Mouse (Mus musculus) right cerebral cortex, postnatal 25 days (tissue): ENCODE results near the gene Serping1.
"Not testable (repeated sequence)": the region's sequence is repeated elsewhere in the genome, so short reads cannot be mapped to it uniquely, and the experiment has no call there.

Experiments
- DNase-seq: peaks from one replicate; pipeline ENCODE4 v3.0.0; 2022

Serping1 gene

DNA sequence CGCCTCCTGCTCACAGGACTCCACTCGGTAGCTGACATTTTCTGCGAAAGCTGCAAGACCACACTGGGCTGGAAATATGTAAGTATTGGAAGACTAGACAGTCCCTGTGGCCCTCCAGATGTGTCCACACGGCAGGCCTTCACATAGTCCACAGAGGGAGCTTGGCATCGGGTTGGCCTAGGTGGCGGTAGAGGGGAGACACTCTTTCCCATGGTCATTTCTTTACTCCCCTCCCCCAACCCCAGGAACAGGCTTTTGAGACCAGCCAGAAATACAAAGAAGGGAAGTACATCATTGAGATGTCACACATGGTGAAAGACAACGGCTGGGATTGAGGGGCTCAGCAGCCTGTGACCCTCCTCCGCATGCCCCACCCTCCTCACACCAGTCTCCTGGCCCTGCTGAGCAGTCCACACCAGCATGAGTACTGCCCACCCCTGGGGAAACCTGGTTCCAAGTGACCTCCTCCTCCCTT is 37.8 kb downstream of the Serping1 start:
- no peak for DNase-seq

DNA sequence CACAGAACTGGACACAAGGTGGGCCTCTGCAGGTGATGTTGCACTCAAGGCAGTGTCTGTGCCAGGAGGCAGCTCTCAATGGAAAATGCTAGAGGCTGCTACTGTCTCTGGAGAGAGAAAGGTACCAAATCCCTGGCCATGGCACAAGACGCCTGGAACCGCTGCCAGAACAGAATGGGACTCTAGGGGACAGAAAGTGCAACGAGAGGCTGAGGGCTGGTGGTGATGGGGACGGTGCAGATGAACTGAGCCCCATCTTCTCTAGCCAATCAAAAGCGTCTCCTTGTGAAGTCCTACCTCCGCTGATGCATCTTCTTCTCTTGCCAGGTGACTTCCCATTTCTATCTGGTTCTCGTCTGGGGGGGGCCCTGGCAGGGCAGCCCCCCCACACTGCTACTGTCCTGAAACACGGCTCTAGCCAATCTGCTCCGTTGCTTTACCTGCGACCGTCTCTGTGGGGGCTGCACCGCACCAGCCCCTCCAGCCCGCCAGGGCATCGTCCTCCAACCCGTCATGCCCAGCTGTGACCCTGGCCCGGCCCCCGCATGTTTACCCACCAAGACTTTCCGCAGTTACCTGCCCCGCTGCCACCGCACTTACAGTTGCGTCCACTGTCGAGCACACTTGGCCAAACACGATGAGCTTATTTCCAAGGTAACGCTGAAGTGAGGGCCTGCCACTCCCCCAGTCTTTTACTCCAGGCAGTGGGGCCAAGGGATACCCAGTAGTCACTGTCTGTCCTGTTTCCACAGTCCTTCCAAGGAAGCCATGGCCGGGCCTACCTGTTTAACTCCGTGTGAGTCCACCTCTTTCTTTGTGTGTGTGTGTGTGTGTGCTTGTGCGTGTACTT is 38.7 kb downstream of the Serping1 start:
- peak; percentile 15 for DNase-seq

DNA sequence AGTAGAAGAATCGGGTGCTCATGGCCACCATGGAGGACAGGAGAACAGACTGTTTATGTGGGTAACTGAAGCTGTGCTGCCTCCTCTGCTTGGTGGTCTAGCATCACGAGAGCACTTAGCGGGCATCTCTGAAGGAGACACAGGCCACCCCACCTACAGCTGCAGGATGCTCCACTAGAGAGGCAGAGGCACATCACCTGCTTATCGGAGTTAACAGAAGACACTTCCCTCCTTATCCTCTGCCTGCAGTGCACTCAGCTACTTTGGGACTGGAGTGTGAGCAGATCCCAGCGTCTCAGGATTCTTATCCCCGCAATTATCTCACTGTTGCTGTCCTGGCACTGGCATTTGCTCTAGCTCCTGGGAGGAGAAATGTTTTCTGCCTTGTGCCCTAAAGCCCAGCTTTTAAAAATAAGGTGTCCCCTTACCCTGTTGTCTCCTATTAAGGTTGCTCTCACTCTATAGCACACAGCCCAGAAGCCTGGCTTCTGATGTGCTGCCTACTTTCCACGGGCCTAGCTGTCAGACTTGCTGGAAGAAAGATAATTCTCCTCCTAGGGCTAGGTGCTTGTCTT is 39.8 kb downstream of the Serping1 start:
- DNase-seq = no peak

DNA sequence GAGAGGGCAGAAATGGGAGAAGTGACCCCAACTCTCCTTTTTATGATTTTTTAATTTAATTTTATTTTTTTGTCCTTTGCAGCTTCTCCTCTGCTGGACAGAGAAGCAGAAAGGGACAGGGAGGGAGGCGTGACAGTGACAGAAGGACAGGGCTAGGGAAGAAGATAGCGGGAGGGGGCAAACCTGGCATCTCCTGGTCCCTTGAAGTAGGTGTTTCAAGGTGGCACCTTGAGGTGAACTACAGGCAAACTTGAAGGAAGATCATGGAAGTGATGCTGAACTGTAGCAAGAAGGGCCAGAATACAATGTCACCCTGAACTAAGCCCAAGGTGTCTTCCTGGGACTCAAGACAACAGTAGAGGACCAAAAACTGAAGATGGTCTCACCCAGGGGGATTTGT is 40.3 kb downstream of the Serping1 start:
- DNase-seq = no peak

DNA sequence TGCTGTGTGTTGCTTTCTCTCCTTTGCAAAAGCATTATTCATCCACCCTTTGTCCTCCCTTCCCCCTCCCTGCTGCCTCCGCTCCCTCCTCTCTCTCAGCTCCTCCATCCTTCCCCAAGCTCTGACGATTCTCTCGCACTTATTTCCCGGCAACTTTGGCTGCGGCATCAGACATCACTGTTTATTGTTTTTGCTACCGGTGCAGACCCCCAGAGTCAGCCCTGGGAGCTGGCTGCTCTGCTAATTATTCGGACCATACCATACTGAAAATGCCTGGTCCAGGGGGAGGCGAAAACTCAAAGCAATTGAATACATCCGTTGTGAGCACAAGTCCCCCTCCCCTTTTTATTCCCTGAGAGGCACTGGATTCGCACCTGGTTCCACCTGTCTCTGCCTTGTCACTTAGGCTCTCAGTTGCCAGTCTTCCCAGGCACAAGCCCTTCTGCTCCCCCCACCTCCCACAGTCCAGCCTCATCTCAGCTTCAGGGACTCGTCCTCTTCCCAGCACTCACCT is 40.8 kb downstream of the Serping1 start:
- peak; percentile 56 for DNase-seq

DNA sequence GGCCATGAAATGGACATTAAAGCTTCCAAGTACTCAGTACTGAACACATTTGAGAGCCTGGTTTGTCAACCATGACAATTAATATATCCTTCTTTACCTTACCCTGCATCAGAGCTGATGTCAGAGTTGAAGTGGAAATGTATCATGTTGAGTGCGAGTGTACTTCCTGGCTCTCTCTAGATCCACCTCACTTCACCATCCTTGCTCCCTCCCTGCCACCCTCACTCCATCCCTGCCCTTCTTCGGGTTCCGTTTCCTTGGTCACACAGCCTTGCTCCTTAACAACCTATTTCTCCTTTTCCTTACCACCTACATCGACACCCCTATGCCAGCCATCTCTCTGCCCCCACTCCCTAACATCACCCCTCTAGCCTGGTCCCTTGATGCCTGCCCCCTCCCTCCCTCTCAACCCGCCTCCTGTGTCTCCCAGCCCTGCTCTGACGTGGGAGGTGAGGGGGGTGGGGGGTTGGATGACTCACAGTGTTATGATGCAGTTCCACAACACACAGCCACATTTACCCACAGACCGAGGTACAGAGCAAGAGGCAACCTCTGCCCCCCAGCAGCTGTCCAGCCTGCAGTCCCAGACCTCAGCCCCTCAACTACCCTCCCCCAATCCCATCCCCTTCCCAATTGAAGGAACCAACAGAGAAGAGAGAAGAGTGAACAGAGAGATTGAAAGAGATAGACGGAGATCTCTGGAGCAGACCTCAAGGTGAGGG is 41.5 kb downstream of the Serping1 start, which contains the start of gene Ypel4:
Gene Ypel4 (plus strand): TSS at position 480 of the 722 bp plus-strand sequence.
- DNase-seq = peak; percentile 73

DNA sequence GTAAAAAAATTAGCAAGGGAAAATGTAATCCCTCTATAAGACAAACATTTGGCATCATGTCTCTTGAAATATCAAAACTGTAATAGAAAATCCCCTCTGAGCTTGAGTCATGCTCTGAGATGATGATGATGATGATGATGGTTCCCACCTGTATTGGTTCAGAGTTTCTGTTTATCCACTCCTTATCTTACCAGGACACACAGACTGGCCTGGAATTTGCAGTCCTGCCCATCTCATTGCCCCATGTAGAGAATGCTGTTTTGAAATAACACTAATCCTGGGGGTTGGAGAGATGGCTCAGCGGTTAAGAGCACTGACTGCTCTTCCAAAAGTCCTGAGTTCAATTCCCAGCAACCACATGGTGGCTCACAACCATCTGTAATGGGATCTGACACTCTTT is 42.9 kb downstream of the Serping1 start:
- no peak for DNase-seq

DNA sequence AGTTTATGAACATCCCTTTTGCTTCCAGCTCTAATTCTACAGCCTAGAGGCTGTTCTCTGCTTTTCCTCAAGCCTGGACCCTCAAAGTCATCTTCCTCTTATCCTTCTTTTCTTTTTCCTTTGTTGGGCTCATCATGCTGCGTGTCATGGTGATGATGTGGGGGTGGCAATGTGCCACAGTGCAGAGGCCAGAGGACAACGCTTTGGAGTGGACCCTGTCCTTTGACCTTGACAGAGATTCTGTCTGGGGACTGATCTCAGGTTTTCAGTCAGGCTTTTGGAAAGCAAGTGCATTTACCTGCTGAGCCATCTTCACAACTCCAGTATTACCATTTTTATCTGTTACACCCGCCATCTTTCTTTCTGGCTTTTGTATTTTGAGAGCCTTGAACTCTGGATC is 44.0 kb downstream of the Serping1 start:
- DNase-seq = no peak

DNA sequence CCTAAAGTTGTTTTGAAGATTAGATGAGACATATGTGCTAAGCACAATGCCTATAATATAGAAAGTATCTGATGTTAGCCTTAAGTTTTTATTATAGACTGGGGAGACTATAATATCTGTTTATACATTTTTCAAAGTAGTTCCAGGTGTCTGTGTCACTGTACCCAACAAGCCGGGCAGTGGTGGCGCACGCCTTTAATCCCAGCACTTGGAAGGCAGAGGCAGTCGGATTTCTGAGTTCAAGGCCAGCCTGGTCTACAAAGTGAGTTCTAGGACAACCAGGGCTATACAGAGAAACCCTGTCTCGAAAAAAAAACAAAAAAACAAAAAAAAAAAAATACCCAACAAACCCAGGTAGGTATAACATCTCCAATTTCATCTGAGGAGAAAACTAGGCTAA is 47.1 kb downstream of the Serping1 start:
- not testable (repeated sequence) for DNase-seq

DNA sequence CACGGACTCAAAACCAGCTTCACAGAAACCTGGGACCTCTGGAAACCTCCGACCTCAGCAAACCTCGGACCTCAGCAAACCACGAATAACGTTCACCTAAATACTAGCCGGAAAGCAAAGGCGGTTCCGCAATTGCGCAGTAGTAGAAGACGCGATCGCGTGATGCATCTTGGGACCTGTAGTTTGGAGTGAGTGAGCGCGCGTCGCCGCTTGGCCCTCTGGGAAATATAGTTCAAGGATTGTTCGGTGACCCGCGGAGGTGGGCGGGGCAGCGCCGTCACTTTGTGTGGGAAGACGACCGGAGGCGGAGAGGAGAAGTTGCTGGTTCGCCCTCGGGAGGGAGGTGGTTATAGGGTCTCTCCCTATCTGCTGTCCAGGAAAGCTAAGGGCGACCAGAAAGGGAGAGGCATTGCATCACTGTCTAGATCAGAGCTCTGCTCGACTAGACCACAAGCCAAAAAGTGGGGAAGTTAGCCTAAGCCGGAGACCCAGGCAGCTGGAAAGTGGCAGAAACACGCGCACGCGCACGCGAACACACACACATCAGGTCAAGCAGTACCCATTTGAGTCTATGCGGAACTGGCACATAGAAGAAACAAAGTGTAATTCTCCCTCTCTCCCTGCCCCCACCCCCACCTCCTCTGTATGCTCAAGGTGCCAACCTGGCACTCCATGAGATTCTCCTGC is 47.9 kb downstream of the Serping1 start, which contains the start of gene Clp1:
Gene Clp1 (minus strand): TSS at position 179 of the 687 bp plus-strand sequence.
- peak; percentile 95 for DNase-seq

DNA sequence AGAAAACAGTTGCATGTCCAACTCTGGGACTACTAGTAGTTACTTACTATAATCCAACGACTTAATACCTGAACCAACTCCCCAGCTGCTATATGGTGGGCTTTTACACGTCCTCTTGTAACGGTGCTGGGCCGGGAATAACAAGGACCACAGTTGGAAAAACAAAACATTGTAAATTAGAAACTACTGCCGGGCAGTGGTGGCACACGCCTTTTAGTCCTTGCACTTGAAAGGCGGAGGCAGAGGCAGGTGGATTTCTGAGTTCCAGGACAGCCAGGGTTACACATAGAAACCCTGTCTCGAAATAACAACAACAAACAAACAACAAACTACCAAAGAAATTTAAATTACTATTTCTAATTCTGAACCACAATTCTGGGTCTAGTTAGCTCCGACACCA is 48.5 kb downstream of the Serping1 start:
- no peak for DNase-seq

DNA sequence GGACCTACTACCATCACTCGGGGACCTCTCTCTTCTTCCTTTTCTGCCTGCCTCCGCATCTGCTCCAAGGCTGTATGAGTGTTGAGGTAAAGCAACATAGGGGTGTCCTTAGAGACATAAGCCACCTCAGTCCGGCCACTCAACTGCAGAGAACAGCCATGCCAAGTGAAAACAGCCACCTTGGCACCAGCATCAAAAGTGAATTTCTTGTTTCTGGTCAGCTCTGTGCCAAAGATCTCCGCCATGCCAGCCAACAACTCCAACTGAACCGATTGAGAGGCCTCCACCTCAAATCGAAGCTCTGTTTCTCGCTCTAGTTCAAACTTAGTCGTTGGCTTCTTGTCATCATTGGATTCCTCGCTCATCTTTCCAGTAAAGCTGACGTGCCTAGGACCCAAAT is 49.5 kb downstream of the Serping1 start:
- no peak for DNase-seq

DNA sequence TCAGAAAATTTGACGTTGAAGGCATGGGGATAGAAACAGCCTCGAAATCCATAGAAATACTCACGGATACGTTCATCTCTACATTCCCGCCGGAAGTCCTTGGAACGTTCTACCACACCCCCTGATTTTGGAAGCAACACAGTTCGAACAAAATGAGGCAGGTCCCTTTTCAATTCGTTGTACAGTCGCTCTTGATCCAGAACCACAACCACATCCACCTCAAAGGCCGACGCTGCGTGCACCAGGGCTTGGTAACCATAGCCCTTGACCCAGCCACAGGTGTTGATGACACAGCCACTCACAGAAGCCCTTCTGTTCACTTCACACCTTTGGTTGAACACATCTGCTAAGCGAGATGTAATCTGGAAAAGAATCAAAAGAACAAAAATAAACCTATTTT is 51.4 kb downstream of the Serping1 start:
- no peak for DNase-seq

DNA sequence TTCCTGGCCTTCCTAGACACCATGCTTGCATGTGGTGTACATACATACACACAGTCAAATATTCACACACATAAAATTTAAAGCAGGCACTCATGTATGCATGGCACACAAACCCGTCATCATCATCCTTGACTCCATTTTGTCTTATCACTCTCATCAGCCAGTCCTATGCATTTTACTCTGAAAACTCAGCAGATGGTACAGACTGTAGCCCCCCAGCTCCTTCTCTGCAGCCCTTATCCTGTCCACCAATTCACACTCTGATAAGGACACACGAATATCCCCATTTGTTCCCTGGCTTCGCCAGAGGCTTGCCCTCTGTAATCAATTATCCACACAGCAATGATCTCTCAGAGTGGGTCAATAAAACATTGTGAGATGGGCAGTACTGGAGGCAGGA is 54.1 kb downstream of the Serping1 start:
- no peak for DNase-seq

DNA sequence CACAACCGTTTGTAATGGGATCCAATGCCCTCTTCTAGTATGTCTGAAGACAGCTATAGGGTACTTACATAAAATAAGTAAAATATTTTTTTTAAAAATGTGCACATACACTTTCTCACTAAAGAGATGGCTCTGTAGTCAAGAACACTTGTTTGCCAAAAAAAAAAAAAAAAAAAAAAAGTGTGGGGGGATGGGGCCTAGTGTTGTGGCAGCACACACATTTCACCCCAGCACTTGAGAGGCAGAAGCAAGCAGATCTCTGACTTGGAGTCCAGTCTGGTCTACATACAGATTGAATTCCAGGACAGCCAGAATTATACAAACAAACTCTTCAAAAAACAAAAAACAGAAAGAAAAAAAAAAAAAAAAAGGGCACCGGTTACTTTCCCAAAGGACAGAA is 54.5 kb downstream of the Serping1 start:
- DNase-seq = no peak

DNA sequence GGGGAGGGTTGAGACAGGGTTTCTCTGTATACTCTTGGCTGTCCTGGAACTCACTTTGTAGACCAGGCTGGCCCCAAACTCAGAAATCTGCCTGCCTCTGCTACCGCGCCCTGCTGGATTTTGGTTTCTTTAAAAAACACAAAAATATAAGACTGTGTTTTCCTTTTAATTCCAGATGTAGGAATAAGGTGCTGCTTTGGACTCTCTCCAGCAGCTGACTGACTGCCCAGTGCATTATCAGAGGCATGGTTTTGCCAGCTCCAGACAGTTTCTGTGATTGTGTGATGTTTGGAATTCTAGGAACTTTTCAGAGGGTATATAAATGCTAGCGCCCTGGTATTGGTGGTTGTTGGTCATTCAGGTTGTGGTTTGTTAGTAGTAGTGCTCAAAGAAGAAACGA is 57.9 kb downstream of the Serping1 start:
- DNase-seq = no peak

DNA sequence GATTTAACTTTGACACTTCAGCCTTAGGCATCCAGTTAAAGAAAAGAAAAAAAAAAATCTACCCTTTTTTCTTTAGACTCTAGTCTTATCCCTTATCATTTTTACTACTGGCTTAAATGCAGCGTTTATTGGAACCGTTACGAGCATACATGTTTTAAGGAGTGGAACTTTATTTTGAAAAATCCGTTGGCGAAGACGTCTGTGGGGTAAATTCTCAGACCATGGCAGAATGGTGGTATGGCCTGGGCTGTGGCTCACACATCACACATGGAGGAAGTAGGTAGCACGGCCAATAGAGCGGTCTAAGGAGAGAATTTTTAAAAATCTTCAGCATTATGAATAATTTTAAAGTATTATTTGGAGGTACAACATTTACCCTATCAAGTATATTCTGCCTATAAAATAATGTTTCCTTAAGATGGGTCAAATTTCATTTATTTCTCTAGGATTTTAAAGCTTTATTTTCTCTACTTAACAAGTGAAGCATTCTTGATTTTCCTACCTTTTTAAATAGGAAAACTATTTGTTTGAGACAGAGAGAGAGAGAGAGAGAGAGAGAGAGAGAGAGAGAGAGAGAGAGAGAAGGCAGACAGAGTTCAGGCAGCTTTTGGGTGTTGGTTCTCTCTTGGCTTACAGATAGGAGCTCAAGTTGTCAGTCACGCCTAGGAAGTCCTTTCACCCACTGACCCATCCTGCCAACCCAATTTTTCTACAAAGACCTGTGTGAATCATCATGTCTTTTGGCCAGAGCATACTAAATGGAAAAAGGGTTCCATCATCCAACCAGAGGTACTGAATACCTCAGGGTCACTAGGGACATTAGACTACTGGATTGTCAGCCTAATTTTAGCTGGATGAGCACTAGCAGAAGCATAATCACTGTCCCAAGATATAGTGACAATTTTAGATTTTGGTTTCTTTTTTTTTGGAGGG is 58.6 kb downstream of the Serping1 start:
- no peak for DNase-seq

DNA sequence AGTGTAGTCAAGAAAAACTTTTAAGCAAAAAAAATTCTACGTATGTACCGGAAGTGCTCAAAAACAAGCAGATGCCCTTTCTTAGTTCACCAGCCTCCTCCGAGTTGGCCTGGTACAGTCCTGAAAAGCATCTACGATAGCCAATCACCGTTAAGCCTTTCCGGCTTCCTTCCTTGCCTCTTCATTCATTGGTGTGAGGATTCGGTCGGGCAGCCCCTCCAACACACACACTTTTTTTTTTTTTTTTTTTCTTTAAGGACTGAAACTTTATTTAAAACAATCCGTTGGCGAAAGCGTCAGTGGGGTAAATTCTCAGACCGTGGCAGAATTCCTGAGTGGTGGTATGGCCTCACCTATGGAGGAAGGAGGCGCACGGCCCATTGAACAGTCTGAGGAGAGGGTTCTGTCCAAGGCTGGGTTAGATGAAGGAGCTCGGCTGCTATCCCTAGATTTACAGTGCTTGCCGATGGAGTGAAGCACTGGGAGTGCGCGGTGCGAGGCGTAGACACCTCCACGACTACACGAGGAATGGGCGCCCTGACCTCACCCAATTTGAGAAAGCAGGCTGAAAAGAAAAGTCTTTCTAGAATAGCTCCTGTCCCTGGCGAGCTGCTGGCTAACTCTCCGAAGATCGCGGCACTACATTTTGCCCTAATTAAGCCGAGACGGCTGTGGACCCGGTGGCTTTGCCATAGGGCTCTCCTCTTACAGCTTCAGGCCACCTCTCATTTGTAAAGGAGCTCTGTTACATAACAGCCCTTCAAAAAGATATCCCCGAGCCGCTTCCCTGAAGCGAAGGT is 59.5 kb downstream of the Serping1 start:
- peak; percentile 71 for DNase-seq
